Mouse (Mus musculus): ENCODE measurements around the gene Ankib1.
A peak's percentile ranks its signal among the peaks of the same experiment; 100 is the strongest.
"Not testable (repeated sequence)": the region's sequence is repeated elsewhere in the genome, so short reads cannot be mapped to it uniquely, and the experiment has no call there.

The Ankib1 gene

DNA sequence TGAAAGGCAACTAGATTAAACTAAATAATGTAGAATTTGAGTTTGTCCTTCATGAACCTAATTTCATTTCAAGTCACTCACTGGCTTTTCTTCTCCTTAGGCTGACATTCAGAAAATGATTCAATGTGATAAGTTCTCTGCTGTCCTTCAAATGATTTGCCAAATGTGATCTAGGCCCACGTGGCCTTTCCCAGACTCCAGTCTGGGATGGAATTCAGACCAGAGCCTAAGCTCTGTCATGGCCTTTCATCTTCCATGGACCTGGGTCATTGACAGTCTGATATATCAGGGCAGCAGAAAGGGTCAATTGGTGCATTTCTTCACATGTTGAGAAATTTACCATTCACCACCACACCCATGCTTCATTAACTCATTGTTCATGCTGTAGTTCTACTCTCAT is 77.2 kb downstream of the Ankib1 start:
- DNase-seq (ENCODE audit: low spot score in 2 of 2): no peak

- no peak for DNase-seq (ENCODE audit: low spot score in 2 of 2)
Observed at GRCm38 (mm10) chr5:3723415-3723814, 79.3 kb downstream of the Ankib1 start.

- DNase-seq (ENCODE audit: low spot score in 2 of 2): no peak
Observed at GRCm38 (mm10) chr5:3722873-3723272, 79.9 kb downstream of the Ankib1 start.

- no peak for DNase-seq (ENCODE audit: low spot score in 2 of 2)
Observed at GRCm38 (mm10) chr5:3719371-3719770, 83.4 kb downstream of the Ankib1 start.

- no peak for DNase-seq (ENCODE audit: low spot score in 2 of 2)
Observed at GRCm38 (mm10) chr5:3715800-3716199, 86.9 kb downstream of the Ankib1 start.

- DNase-seq (ENCODE audit: low spot score in 2 of 2): no peak
Observed at GRCm38 (mm10) chr5:3702180-3702579, 100.5 kb downstream of the Ankib1 start.

- no peak for DNase-seq (ENCODE audit: low spot score in 2 of 2)
Observed at GRCm38 (mm10) chr5:3700025-3700424, 102.7 kb downstream of the Ankib1 start.

DNA sequence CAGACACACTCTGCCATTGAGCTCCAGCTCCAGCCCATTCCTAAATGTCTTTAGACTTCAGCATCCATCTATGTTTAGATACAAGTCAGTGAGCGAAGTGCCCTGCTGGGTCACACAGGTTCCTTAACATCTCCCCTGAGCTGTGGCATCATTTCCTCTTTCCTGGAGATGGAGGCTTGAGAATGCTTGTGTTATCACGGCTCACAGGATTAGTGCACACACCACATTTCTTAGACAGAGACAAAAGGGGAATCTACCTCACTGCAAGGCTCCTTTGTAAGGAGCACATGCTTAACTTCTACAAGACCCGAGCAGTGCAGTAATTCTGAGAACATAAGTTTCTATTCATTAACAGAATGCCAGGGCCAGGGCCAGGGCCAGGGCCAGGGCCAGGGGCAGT is 106.7 kb downstream of the Ankib1 start:
- no peak for DNase-seq (ENCODE audit: low spot score in 2 of 2)

- no peak for DNase-seq (ENCODE audit: low spot score in 2 of 2)
Observed at GRCm38 (mm10) chr5:3695191-3695590, 107.5 kb downstream of the Ankib1 start.

GRCm38 (mm10) chr5:3692956-3693355 is 109.8 kb downstream of the Ankib1 start:
- DNase-seq (ENCODE audit: low spot score in 2 of 2): no peak

DNA sequence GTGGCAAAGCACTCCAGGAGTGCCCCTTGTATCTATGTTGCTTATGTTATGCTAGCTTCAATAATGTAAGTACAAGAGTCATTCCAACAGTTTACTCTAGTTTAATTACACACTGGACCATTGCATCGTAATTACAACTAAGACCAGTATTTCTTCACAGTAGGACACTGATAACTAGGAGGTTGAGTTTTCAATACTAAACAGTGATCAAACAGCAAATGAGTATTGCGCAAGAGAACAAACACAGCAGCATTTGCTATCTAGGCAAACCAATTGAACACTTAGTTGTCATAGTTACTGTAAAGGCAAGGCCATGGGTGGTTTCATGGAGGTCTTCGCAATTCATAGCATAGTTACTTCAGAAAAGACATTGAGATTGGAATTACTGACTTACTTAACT is 111.4 kb downstream of the Ankib1 start:
- DNase-seq (ENCODE audit: low spot score in 2 of 2): no peak

- DNase-seq (ENCODE audit: low spot score in 2 of 2): no peak
Observed at GRCm38 (mm10) chr5:3688298-3688697, 114.4 kb downstream of the Ankib1 start.

GRCm38 (mm10) chr5:3669938-3670554 is 132.7 kb downstream of the Ankib1 start:
- DNase-seq (ENCODE audit: low spot score in 2 of 2): no peak

GRCm38 (mm10) chr5:3666585-3666984 is 136.1 kb downstream of the Ankib1 start:
- DNase-seq (ENCODE audit: low spot score in 2 of 2): no peak

DNA sequence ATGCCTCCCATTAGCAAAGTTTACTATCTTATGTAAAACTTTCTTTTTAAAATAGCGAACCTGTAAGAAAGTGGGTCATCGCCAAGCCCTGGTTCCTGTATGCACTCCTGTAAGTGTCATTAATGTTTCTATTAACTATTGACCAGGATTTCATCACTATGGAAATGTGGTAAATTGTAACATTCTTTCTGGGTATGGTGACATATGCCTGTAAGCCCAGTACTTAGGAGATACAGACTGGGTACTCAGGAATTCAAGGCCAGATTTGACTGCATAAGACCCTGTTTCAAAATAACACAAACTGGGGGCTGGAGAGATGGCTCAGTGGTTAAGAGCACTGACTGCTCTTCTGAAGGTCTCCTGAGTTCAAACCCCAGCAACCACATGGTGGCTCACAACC is 137.5 kb downstream of the Ankib1 start:
- no peak for DNase-seq (ENCODE audit: low spot score in 2 of 2)

- DNase-seq (ENCODE audit: low spot score in 2 of 2): no peak
Observed at GRCm38 (mm10) chr5:3657085-3657484, 145.6 kb downstream of the Ankib1 start, which contains the start of gene Gatad1. TSS of gene Gatad1 (minus strand) at chr5:3657185.

DNA sequence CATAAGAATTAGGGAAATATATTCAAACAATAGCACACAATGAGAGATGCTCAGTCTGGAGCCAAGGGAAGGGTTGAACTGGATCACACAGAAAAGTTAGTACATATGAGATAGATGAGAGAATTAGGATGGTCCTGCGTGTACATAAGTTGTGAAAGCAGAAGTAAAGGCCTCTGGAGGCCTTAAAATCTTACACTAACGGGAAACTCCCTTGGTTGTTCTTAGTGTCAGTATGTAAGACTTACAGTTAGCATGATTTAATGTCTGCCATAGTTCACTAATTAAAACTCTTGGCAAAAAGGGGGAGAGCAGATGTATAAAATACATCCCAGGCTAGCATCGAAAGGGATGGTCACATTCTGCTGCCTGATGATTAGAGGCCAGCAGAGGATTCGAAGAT is 148.9 kb downstream of the Ankib1 start:
- DNase-seq (ENCODE audit: low spot score in 2 of 2): no peak

DNA sequence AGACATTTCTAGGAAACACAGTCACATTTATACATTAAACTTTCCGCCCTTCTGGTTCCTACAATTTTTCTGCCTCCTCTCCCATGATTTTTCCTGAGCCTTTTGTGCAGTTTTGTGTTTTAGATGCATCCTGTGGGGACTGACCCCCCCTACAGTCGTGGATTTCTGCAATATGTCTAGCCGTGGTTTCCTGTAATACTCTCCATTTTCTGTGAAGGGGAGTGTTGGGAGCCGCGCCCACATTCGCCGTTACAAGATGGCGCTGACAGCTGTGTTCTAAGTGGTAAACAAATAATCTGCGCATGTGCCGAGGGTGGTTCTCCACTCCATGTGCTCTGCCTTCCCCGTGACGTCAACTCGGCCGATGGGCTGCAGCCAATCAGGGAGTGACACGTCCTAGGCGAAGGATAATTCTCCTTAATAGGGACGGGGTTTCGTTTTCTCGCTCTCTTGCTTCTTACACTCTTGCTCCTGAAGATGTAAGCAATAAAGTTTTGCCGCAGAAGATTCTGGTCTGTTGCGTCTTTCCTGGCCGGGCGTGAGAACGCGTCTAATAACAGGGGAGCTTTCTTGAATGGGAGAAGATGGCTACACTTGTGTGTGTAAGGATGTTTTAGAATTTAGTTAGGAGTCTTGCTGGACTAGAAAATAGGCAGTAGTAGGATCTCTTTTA is 149.7 kb downstream of the Ankib1 start:
- not testable (repeated sequence) for DNase-seq (ENCODE audit: low spot score in 2 of 2)

DNA sequence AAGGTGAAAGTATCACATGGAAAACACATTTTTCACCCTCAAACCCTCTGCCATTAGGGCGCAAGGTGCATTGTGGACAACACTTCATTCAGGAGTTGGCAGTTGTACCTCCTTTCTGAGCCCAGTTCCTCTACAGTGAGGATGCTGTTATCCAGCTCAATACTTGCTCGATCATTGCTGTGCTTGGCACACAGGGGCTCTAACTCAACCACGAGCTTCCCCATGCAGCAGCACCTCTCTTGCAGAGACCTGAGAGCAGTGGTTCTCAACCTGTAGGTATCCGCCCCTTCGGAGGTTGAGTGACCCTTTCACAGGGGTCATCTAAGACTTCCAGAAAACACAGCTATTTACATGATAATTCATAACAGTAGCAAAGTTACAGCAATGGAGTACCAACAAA is 151.1 kb downstream of the Ankib1 start:
- DNase-seq (ENCODE audit: low spot score in 2 of 2): no peak

DNA sequence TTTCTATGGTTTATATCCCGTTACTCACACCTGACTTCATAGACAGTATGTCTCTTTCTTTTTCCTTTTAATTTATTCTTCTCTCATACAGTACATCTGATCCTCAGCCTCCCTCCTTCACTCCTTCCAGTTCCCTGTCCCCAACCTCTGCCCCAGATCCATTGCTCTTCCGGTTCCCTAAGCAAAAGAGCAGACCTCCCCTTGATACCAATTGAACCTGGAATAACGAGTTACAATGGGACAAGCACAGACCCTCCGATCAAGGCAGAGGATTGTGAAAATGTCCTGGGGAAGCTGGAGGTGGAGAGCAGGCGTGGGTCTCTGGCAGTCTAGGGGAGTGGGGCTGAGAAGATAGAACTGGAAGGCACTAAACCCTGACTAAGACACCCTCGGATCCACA is 151.8 kb downstream of the Ankib1 start, which contains the start of gene Tmbim7:
Gene Tmbim7, plus strand, starts transcription at position 301 of the 400 bp plus-strand sequence.
- no peak for DNase-seq (ENCODE audit: low spot score in 2 of 2)

DNA sequence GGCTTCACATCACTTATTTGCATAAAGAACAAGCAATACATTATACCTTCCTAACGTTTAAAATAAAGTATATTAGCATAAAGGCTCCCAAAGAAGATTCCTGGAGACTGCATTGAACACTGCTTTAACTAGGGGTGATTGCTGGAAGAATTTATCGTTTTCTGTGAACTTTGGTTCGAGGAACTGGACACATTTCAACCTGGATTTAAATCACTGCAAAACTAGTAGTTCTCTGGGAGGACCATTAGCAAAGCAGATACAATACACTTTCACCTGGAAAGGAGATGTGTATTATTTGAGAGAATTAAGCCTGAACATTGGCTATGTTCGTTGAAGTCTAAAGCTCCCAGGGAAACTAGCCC is 153.9 kb downstream of the Ankib1 start:
- DNase-seq (ENCODE audit: low spot score in 2 of 2): no peak

DNA sequence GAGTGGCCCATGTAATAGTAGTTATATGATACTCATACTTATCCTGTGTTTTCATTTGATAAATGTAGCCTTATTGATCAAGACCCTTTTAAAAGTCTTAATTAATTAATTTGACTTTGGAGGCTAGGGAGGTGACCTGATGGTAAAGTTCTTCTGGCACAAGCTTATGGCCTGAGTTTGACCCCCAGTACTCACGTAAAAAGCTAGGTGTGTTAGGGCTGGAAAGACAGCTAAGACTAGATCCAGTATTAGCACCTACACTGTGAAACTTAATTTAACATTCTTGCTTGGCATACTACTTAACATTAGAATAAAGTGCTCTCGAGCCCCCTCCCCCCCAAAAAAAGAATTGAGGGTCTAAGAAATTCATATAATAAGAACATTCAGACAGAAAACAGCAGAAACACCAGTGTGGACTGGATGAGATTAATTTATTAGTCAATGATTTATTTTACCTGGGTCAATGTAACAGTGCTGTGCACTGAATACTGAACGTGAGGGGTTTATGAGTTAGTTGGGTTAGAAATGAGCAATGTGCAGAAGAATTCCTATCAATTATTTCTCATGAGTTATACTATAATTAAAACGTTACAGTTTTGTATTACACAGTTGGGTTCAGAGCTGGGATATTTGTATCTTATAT is 154.4 kb downstream of the Ankib1 start:
- DNase-seq (ENCODE audit: low spot score in 2 of 2): no peak

- peak in 1 of 2 experiments; percentile 85 for DNase-seq (ENCODE audit: low spot score in 2 of 2)
Observed at GRCm38 (mm10) chr5:3647708-3648121, 155.0 kb downstream of the Ankib1 start.
